In genomic region chr5:104239674-104240378, GRCm38 (mm10) we compare ENCODE assay signal across 10 mouse cellular contexts. TPM values are rescaled to one million over a fixed set of nuclear protein-coding genes. Genes with fewer than 3 reads are reported as not detected.
DNase-seq lines count a peak whose midpoint lies in the region; ATAC-seq and TF ChIP-seq lines count a peak whose summit lies in the region.
"Had no signal": no experiment of that assay in that cellular context is flagged by ENCODE, and none has a peak within 500 bp of the region (broad histone marks: within the 10 kb centered on the region; RNA-seq: fewer than 3 reads in every experiment).

No protein-coding gene starts in this region.

- intact Hi-C loops in gastrocnemius, adult 2 months (cut with DNase I): no loop called here

- H3K4me3 ChIP-seq in layer of hippocampus, adult 2 months: no peak overlapping the region
- H3K4me3 ChIP-seq in gastrocnemius, adult 2 months: no peak overlapping the region
- no peak overlapping the region for H3K4me3 ChIP-seq in stomach, postnatal 0 days (ENCODE audit: low read depth, low read length)
- H3K4me3 ChIP-seq: limb, embryonic 15.5 days; neural tube, embryonic 13.5 days had no signal

- WGBS in stomach, postnatal 0 days: 56% methylated on average over 9 of the region's 9 CpGs

- no peak overlapping the region for H3K4me2 ChIP-seq in stomach, postnatal 0 days (replicated peaks; ENCODE audit: low read depth)
- H3K4me2 ChIP-seq: limb, embryonic 15.5 days; neural tube, embryonic 13.5 days had no signal

- no peak for TF ChIP-seq EP300 in stomach, postnatal 0 days (optimal IDR thresholded peaks at IDR 0.05)

- no peak overlapping the region for H3K9ac ChIP-seq in stomach, postnatal 0 days (ENCODE audit: low read length)
- H3K9ac ChIP-seq: limb, embryonic 15.5 days; neural tube, embryonic 13.5 days had no signal

- H3K36me3 ChIP-seq in stomach, postnatal 0 days (ENCODE audit: control insufficient read depth, insufficient read depth, low read length): no peaks in the 10 kb centered on the region
- H3K36me3 ChIP-seq: limb, embryonic 15.5 days; neural tube, embryonic 13.5 days had no signal

- H3K9me3 ChIP-seq in stomach, postnatal 0 days (ENCODE audit: control insufficient read depth, low read length): no peaks in the 10 kb centered on the region
- H3K9me3 ChIP-seq: limb, embryonic 15.5 days; neural tube, embryonic 13.5 days had no signal

- no peaks in the 10 kb centered on the region for H3K4me1 ChIP-seq in stomach, postnatal 0 days (replicated peaks; ENCODE audit: control insufficient read depth, insufficient read depth)
- H3K4me1 ChIP-seq: limb, embryonic 15.5 days; neural tube, embryonic 13.5 days had no signal

- TF ChIP-seq CTCF in layer of hippocampus, adult 2 months (conservative IDR thresholded peaks at IDR 0.05): no peak
- TF ChIP-seq CTCF in gastrocnemius, adult 2 months (IDR thresholded peaks at IDR 0.05): no peak
- TF ChIP-seq CTCF in stomach, postnatal 0 days (IDR thresholded peaks at IDR 0.05; ENCODE audit: low read depth): no peak

- H3K27me3 ChIP-seq in stomach, postnatal 0 days (ENCODE audit: control insufficient read depth, insufficient read depth, low read length): no peaks in the 10 kb centered on the region
- H3K27me3 ChIP-seq: limb, embryonic 15.5 days; neural tube, embryonic 13.5 days had no signal

- DNase-seq in layer of hippocampus, adult 2 months (ENCODE audit: low spot score in 2 of 2): peak; percentile 9 to 10
- DNase-seq in layer of hippocampus, adult 9-10 months (ENCODE audit: low spot score): no peak
- peak; percentile 48 for DNase-seq in gastrocnemius, adult 2 months
- DNase-seq in kidney, adult 9 months: peak; percentile 60
- peak; percentile 67 for DNase-seq in lung, postnatal 36 days
- DNase-seq in thymus, postnatal 14 days: no peak
- no peak for DNase-seq in stomach, postnatal 0 days (ENCODE audit: low spot score)

- H3K27ac ChIP-seq in layer of hippocampus, adult 2 months: no peak overlapping the region
- H3K27ac ChIP-seq in gastrocnemius, adult 2 months: peak overlapping the region; percentile 41
- no peak overlapping the region for H3K27ac ChIP-seq in stomach, postnatal 0 days (replicated peaks)
- H3K27ac ChIP-seq: limb, embryonic 15.5 days; neural tube, embryonic 13.5 days had no signal

- ATAC-seq in activated CD4-positive, CD25-positive, alpha-beta regulatory T cell, adult 4 months: no peak
- ATAC-seq in stomach, postnatal 0 days (ENCODE audit: low FRiP score, low TSS enrichment): no peak

RNA-seq across cellular contexts. Expression of gene Dmp1, which starts 37.4 kb away (rescaled TPM):
- total RNA-seq in layer of hippocampus, adult 2 months (2021): 1 to 10 TPM; 4.4 to 5.2 TPM
- total RNA-seq in gastrocnemius, adult 2 months (2021): under 1 TPM; 0.42 to 0.99 TPM
- polyA plus RNA-seq in activated CD4-positive, CD25-positive, alpha-beta regulatory T cell, adult 4 months (2017; shearing (Covaris generic)): not detected
- polyA plus RNA-seq in stomach, postnatal 0 days (2015; fragmentation: Nextera tagmentation; extraction: Ambion mirVana): 0.46 and 0.48 TPM in 2 replicates

RNA-seq across cellular contexts. Expression of gene Ibsp, which starts 59.1 kb away (rescaled TPM):
- under 1 TPM in 1 of 2 experiments, not detected in 1; 0.23 TPM for total RNA-seq in layer of hippocampus, adult 2 months (2021)
- not detected for total RNA-seq in gastrocnemius, adult 2 months (2021)
- not detected for polyA plus RNA-seq in activated CD4-positive, CD25-positive, alpha-beta regulatory T cell, adult 4 months (2017; shearing (Covaris generic))
- 0.13 and 0.21 TPM in 2 replicates for polyA plus RNA-seq in stomach, postnatal 0 days (2015; fragmentation: Nextera tagmentation; extraction: Ambion mirVana)

Comparison
In these comparisons a context has a peak if more than half of its experiments do, and no peak if none do; other contexts are left out.
1. DNase-seq: peak in layer of hippocampus, adult 2 months (2 of 2), gastrocnemius, adult 2 months (single experiment), kidney, adult 9 months (single experiment) and lung, postnatal 36 days (single experiment); none in layer of hippocampus, adult 9-10 months (single experiment), thymus, postnatal 14 days (single experiment) and stomach, postnatal 0 days (single experiment).